Mouse (Mus musculus) retina, embryonic 14.5 days (tissue): ENCODE measurements around the gene Olfr1206.

Experiments used
- DNase-seq: peaks from one replicate; pipeline ENCODE4 v3.0.0-alpha.2; 2015; ENCODE audit warnings: low spot score

The Olfr1206 gene

GRCm38 (mm10) chr2:88862931-88863330 is at the start of gene Olfr1206:
Gene Olfr1206, plus strand, starts transcription at chr2:88863231.
- DNase-seq = no peak

GRCm38 (mm10) chr2:88814196-88814595 is 48.8 kb upstream of the Olfr1206 start, which contains the start of gene Olfr1202:
Gene Olfr1202, plus strand, starts transcription at chr2:88814496.
- no peak for DNase-seq

- DNase-seq = no peak
These were observed 33.6 kb upstream of the Olfr1206 start, which contains the start of gene Olfr1205 for GRCm38 (mm10) chr2:88829437-88829836. Gene Olfr1205, plus strand, starts transcription at chr2:88829737.

- no peak for DNase-seq
These were observed 24.6 kb upstream of the Olfr1206 start for GRCm38 (mm10) chr2:88838477-88838876.

GRCm38 (mm10) chr2:88848992-88849391 is 14.0 kb upstream of the Olfr1206 start, which contains the start of gene Olfr1204:
Gene Olfr1204, plus strand, starts transcription at chr2:88849292.
- DNase-seq = no peak

GRCm38 (mm10) chr2:88902211-88902610 is 39.2 kb downstream of the Olfr1206 start, which contains the start of gene Olfr1208:
Gene Olfr1208, minus strand, starts transcription at chr2:88902311.
- DNase-seq = no peak

- no peak for DNase-seq
These were observed 52.0 kb downstream of the Olfr1206 start, which contains the start of gene Olfr1209 for GRCm38 (mm10) chr2:88915057-88915456. Gene Olfr1209, minus strand, starts transcription at chr2:88915157.
